Mouse (Mus musculus) testis, adult 2 months (tissue): ENCODE results near the gene Cldn18. TPM values are rescaled to one million over a fixed set of nuclear protein-coding genes. Genes with fewer than 3 reads are reported as not detected.

Experiments used
- H3K27ac ChIP-seq: fragments of 200-500 bp; 2 replicates; pipeline ENCODE4 v1.5.1; 2012; ENCODE audit warnings: low read depth, low read length; ENCODE audit not compliant: control insufficient read depth, insufficient read depth
- H3K27me3 ChIP-seq: fragments of 200-500 bp; 2 replicates; pipeline ENCODE4 v1.6.1; 2012; ENCODE audit warnings: mild to moderate bottlenecking, low read length, moderate library complexity; ENCODE audit not compliant: control insufficient read depth, insufficient read depth
- H3K36me3 ChIP-seq: fragments of 200-500 bp; 2 replicates; pipeline ENCODE4 v1.6.1; 2012; ENCODE audit warnings: mild to moderate bottlenecking, low read length; ENCODE audit not compliant: control insufficient read depth, insufficient read depth
- H3K4me1 ChIP-seq: fragments of 200-500 bp; 2 replicates; pipeline ENCODE4 v1.6.1; 2012; ENCODE audit warnings: low read length; ENCODE audit not compliant: control insufficient read depth, insufficient read depth
- H3K4me3 ChIP-seq: fragments of 200-500 bp; 2 replicates; pipeline ENCODE4 v1.5.1; 2012; ENCODE audit warnings: low read depth, mild to moderate bottlenecking, low read length, moderate library complexity, mixed read lengths; ENCODE audit not compliant: control insufficient read depth
- CTCF ChIP-seq: fragments of 200-500 bp; IDR thresholded peaks from 2 replicates; pipeline ENCODE4 v1.5.1; 2012; ENCODE audit warnings: low read depth, mild to moderate bottlenecking, inconsistent platforms, low read length, moderate library complexity; ENCODE audit not compliant: control insufficient read depth, insufficient read depth, insufficient replicate concordance
- POLR2A ChIP-seq: fragments of 200-500 bp; IDR thresholded peaks from 2 replicates; pipeline ENCODE4 v1.6.1; 2012; ENCODE audit warnings: low read depth, mild to moderate bottlenecking, inconsistent platforms, low read length, moderate library complexity; ENCODE audit not compliant: control insufficient read depth
- polyA plus RNA-seq: library from polyadenylated mRNA; depleted of rRNA; stranded (reverse); fragments of >200 nt; gene quantifications from 2 replicates; pipeline ENCODE4 v1.2.3, GENCODE M21; 2012

Gene Cldn18
- polyA plus RNA-seq, 1 experiment: 0.04 TPM

DNA sequence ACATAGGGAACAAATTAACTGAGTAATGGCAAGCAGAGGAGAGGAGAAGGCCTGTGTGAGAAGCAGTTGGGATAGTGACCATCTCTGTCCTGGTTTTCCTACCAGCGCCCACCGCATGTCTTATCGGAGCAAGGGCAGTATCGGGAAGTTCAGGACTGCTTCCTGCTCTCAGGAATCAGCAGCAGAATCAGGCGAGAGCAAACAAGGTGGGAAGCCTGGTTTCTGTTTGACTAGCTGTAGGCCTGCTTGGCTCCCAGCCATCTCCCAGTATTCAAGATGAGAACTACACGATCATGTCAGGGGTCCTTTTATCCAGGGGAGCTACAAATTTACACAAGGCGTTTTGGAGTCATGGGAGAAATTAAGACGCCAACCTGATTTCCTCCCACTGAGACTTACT, 8.2 kb upstream of the Cldn18 start:
- no peak overlapping the region for H3K27ac ChIP-seq
- no peaks in the 10 kb centered on the region for H3K27me3 ChIP-seq
- no peak overlapping the region for H3K4me3 ChIP-seq
- H3K36me3 ChIP-seq: no peaks in the 10 kb centered on the region
- H3K4me1 ChIP-seq: peaks cover 2% of the 10 kb centered on the region
- no peak for TF ChIP-seq POLR2A
- no peak for TF ChIP-seq CTCF

DNA sequence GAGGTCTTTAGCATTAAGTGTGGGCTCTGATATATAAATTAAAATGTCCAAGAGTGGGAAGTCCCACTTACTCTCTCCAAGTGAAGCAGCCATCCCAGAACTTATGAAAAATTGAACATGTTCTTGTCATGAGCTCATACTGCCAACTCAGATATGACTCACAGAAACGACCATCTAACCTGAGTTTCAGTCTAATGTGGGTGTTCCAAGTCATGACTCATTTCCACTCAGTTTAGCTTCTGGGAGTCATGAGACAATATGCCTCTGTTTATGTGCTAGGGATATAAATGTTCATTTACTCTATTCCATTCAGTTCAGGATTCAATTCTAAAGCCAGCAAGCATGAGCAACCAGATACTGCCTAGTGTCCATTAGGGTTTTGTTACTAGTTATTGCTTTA, 2.9 kb upstream of the Cldn18 start:
- Histone ChIP-seq H3K4me3 (no peak overlapping the region), H3K27ac (no peak overlapping the region), H3K36me3 (no peaks in the 10 kb centered on the region), H3K27me3 (no peaks in the 10 kb centered on the region), H3K4me1 (peaks cover 3% of the 10 kb centered on the region)
- no peak for TF ChIP-seq POLR2A
- TF ChIP-seq CTCF: no peak

DNA sequence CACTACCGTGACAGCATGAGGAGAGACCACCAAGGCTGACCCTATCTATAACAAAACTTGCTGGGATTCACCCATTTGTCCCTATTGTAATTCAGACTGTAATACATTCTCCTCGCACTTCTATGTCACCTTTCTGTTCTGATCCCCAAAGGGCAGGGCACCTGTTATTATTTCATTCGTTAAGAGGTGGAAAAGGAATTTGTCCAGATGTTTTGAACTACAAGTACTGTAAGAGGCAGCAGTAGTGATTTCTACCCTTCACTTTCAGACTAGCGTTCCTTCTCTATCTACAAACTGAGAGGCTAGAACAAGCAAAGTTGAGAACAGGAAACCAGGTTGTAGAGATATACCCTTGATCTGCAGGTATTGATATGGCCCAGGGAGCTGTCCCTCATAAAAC, 6.8 kb downstream of the Cldn18 start:
- no peak for TF ChIP-seq POLR2A
- TF ChIP-seq CTCF: no peak
- H3K4me3 ChIP-seq: no peak overlapping the region
- H3K36me3 ChIP-seq: no peaks in the 10 kb centered on the region
- H3K27ac ChIP-seq: no peak overlapping the region
- no peaks in the 10 kb centered on the region for H3K27me3 ChIP-seq
- H3K4me1 ChIP-seq: no peaks in the 10 kb centered on the region; the same call in 1 of the 2 replicates

DNA sequence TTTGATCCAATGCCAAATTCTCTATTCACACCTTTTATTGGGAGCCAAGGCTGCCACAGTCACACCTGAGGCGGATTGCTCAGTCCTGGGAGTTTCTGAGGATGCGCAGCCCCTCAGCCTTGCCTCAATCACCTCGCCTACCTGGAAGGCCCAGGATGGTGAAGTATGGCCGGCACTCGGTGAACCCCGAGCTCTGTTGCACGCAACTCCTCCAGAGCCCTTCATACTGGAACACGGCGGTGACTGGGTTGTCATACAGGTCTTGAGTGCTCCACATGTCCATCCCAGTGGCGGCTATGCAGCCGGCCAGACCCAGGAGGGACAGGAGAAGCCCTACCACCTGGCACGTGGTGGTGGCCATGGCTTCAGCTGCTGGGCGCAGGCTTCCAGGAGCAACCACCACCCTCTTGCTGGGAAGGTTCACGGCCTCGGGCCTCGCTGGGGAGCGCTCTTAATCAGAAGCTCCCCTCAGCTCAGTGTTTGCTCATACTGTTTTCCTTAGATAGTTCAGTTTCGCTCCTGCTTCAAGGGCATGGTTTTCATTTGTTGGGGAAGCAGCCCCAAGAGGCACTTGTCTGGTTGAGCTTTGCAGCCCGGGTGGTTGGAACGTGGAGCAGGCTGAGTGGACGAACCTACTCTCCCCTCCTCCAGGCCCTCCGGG, 7.3 kb downstream of the Cldn18 start:
- Histone ChIP-seq H3K36me3 (no peaks in the 10 kb centered on the region), H3K27me3 (no peaks in the 10 kb centered on the region), H3K4me1 (no peaks in the 10 kb centered on the region; the same call in 1 of the 2 replicates), H3K27ac (no peak overlapping the region), H3K4me3 (peak overlapping the region; percentile 23; the same call in 1 of the 2 replicates)
- TF ChIP-seq POLR2A: no peak
- no peak for TF ChIP-seq CTCF

DNA sequence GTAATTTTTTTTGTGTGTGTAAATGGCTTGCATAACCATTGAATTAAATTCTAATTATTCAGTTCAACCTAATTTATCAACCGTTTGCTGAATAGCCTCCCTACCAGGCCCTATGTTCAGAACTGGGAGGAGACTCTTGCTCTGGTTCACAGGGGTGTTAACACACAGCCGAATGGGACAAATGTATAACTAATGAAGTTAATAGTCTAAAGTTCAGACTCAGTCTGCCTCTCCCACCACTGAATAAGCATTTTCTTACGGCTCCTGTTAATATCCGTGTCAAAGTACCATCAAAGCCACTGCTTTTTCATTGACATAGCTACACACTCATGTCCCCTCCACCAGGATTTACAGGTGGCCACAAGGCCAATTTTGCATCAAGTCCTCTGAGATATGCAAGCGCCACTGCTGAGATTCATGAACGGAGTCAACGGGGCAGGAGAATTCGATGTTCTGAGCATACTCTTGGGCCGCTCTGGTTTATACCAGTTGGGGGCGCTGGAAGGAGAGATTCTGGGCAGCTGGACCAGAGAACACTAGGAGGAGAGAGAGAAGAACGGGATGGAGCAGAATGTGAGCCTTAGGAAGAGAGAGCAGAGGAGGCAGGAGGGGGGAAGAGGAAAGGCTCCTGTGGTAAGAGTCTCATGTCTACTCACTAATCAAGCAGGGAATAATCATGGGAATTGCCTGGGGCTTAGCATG, 9.5 kb downstream of the Cldn18 start:
- no peaks in the 10 kb centered on the region for H3K36me3 ChIP-seq
- no peak overlapping the region for H3K4me3 ChIP-seq
- H3K4me1 ChIP-seq: no peaks in the 10 kb centered on the region; the same call in 1 of the 2 replicates
- H3K27ac ChIP-seq: no peak overlapping the region
- no peak for TF ChIP-seq CTCF
- TF ChIP-seq POLR2A: no peak
- no peaks in the 10 kb centered on the region for H3K27me3 ChIP-seq

DNA sequence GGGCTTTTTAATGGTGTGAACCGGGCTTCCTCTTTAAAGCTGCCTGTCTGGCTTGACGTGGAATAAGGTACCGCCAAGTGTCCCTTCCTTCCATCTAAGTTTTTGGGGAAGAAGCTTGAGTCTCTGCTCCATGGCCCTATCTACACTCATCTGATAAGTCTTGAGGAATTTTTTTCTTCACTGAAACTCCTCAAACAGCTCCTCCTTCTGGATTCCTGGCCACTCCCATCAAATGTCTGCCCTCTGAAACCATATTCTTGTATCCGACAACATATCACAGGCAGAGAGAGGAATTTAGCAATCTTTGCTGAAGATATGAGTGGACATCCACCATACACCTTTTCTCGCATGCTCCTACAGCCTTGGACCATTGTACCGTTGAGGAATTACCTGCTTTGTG, 10.8 kb downstream of the Cldn18 start:
- TF ChIP-seq POLR2A (no peak), CTCF (no peak)
- Histone ChIP-seq H3K36me3 (no peaks in the 10 kb centered on the region), H3K27me3 (no peaks in the 10 kb centered on the region), H3K27ac (no peak overlapping the region), H3K4me3 (no peak overlapping the region), H3K4me1 (no peaks in the 10 kb centered on the region; the same call in 1 of the 2 replicates)

DNA sequence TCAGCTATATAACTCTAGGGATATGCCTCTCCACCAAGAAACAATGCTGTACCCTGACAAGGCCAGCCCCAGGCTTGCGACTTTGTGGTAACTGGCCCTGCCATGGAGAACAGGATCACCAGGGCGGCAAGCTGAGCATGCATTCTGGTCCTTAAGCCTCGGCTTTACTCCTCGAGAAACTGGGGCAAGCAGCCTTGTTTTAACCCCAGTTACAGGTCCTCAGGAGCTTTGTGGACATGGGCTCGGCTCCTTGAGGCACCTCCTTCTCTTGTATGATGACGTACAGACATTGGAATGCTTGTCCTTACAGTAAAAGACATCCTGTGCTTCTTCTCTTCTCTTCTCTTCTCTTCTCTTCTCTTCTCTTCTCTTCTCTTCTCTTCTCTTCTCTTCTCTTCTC, 13.4 kb downstream of the Cldn18 start:
- H3K4me3 ChIP-seq: no peak overlapping the region
- no peak overlapping the region for H3K27ac ChIP-seq
- no peaks in the 10 kb centered on the region for H3K27me3 ChIP-seq
- no peaks in the 10 kb centered on the region for H3K36me3 ChIP-seq
- no peak for TF ChIP-seq POLR2A
- TF ChIP-seq CTCF: no peak
- H3K4me1 ChIP-seq: no peaks in the 10 kb centered on the region
